Mouse (Mus musculus) spleen, postnatal 14 days (tissue): ENCODE measurements around the gene 4930548H24Rik.
A peak's percentile ranks its signal among the peaks of the same experiment; 100 is the strongest.
"Not testable (repeated sequence)": the region's sequence is repeated elsewhere in the genome, so short reads cannot be mapped to it uniquely, and the experiment has no call there.

Source experiments
- DNase-seq, 2 experiments: peaks; one replicate each; pipeline ENCODE4 v3.0.0; 2021 to 2022; ENCODE audit warnings: low spot score in 2 of 2

Gene 4930548H24Rik

GRCm38 (mm10) chr5:31485440-31485839 lies at the start of gene 4930548H24Rik:
TSS of gene 4930548H24Rik (plus strand) at chr5:31485740.
- DNase-seq, result no peak

DNA sequence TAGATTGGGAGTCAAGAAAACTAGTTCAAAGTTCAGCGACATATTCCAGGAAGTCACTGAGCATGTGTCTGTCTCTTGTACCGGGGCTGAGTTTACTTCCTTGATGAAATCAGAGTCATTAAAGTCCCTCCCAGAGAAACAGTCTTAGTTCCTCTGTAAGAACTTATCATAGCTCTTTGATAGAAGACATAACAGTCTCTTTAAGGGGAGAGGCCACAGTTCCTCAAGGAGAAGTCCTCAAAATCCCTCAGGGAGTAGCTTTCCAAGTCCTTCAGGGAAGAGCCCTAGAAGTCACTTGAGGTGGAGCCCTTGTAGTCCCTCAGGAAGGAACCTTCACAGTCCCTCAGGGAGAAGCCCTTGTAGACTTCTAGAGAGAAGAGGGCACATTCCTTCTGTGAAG lies 34.2 kb upstream of the 4930548H24Rik start:
- no peak for DNase-seq

DNA sequence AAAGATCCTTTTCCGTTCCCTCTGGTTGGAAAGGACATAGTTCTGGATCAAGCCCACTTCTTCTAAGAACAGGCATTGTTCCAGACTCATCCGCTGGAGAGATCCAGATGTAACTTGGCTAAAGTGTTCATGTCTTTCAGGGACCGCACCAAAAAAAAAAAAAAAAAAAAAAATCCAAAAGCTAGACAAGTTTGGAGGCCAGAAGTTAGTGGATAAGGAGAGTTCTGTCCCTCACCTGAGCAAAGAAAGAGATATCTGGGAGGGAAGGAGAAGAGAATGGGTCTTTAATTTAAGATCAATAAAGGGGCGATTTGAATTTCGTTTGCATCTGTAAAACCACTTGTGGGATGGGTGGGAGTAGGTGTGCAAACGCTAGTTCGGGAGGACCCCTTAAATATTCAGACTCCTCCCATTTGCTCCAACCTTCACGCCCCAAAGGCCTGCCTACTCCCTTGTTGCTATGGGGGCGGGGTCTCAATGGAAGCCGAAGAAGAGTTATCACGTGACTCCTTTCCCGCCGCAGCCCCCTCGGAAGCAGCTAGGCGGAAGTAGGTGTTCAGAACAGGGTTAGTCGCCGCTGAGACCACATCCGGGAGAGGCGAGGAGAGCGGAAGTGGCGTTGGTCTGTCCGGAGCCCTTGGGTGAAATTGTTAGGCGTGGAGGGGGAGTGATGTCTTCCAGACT lies 33.5 kb upstream of the 4930548H24Rik start, which contains the start of gene Zfp512:
Gene Zfp512, plus strand, starts transcription at position 554 of the 684 bp plus-strand sequence.
- DNase-seq, result peak; percentile 74 to 80

DNA sequence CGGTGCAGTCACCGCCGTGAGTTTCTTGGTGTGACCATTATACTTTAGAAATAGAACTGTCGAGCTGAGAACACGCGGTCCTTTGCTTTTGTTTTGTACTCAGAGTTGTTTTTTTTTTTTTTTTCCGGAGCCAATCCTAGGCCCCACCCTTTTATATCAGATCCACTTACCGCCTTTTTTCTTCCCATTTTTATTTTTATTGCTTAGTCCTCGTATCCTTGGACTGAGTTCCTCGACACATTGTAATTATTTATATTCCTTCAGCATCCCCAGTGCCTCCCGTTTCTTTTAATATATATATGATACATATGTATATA lies 33.0 kb upstream of the 4930548H24Rik start:
- DNase-seq, result no peak

DNA sequence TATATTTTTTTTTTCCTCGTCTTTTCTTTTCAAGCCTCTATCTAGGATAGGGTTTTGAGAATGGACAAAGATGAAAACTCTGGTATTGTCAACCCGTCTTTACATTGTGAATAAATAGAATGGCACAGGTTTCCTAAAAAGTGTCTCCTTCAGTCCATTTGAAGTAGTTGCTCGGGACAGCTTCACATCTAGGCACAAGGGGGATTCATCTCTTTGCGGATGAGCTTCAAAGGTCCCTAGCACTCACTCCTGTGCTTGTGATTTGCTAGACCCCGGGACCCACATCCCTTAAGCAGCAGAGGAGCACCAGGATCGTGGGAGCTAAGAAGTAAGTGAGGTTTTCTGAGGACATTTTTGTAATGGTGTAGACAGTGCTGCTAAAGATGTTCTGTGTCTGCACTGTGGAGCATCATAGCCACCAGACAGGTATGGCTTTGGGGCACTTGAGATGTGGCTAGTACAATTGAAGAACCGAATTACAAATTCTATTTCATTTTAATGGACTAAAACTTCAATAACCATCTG lies 32.6 kb upstream of the 4930548H24Rik start:
- no peak for DNase-seq

DNA sequence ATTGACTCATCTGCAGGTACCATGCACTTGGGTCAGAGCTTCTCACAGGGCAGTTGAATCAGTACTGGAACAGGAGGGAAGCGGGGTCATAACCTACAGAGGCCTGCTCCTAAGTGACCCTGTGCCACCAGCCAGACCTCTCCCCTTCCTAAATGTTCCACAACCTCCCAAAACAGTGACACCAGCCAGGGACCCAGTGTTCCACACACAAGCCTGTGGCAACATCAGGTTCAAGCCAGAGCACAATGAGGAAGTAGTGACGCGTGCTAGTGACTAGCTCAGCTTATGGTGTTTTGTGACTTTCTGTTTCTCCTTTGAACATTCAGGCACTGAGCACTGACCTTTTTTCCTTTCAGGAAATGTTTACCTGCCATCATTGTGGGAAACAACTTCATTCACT lies 17.7 kb upstream of the 4930548H24Rik start:
- DNase-seq, result no peak

DNA sequence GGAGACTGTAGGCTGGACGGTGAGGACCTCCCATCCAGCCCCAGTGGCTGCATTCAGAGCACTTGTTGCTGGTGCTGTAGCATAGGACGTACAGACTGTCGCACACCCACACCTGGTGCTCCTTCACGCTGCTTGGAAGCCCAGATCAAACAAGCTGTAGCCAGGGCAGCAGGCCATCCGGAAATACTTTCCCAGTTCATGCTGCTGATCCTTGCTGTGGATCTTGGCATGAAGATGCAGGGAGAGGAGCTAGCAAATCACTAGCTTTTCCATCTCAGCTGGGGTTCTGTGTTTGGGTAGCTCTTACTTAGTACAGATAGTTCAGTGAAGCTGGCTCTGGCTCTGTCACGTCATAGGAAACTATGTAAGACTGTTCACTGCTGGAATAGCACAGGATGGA lies 15.8 kb upstream of the 4930548H24Rik start:
- no peak for DNase-seq

DNA sequence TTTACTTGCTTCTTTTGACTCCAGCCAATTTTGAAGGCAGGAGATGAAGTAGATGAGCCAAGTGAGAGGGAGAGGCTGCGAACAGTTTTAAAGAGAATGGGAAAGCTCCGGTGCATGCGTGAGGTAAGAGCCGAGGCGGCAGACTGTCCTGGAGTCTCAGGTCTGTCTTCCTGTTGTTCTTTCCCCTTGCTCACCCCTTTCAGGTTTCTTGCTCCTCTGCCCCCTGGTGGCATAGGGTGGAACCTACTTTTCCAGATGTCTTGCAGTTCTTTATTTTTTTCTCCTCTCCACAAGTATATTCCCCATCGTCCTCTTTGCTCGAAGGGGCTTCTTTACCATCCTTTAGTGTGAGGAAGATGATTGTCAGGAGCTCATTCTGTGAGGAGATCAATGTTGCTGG lies 15.2 kb upstream of the 4930548H24Rik start:
- DNase-seq, result peak in 1 of 2 experiments; percentile 54

DNA sequence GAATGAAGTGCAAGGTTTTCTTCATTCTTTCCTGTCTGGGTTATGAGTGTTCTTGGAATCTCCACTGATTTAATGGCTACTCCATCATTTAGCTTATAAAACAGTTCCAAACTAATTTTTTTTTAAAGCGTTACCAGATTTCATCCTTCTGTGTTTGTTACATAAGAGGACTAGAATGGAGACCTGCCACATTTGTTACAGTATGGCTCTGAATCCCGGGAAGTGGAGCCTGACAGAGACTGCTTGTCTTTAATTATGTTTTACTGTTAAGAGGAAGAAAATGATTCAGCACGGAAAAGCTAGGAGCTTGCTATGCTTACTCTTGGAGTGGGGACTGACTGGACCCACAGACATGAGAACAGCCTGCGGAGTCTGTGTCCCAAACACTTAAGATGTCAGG lies 5.0 kb upstream of the 4930548H24Rik start:
- no peak for DNase-seq

GRCm38 (mm10) chr5:31487889-31488288 lies 2.3 kb downstream of the 4930548H24Rik start:
- no peak for DNase-seq

DNA sequence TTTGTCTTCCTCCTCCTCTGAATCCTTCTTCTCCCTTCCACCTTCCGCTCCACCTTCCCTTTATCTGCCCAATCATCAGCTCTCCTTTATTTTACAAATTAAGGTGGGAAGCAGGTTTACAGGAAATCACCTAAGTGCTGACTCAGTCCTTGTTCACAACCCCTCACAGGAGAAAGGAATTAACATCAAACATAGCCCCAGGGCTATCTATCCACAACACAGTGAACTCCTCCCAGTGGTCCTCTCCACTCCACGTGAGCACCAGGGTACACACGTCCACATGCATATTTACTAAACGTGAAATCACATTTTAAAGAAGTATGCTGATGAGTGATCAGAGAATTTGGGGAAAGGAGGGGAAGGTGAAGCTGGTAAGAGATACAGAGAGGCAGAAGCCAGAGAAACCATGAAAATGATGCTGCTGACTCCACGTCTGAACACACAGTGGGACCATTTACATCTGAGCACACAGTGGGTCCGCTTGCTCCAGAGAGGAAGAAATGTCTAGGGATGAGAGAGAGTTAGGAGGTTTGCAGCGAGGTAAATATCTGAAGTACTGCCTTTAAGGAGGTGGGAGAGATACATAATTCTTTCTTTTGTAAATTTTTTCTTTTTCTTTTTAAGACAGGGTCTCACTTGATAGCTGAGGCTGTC lies 3.7 kb downstream of the 4930548H24Rik start:
- DNase-seq, result no peak

DNA sequence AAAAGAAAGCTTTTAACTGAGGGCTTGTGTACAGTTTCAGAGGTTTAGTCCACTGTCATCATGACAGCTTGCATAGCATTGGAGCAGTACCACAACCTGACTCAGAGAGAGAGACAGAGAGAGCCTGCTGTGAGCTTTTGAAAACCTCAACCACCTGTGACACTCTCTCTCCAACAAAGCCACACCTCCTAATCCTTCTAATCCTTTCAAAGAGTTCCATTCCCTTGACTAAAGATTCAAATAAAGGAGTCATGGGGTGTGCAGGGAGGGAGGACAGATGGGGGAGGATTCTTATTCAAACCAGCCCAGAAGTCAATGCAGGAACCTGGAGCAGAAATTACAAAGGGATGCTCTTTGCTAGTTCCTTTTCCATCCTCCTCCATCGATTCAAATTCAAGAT lies 6.5 kb downstream of the 4930548H24Rik start:
- DNase-seq, result no peak

GRCm38 (mm10) chr5:31494513-31495297 lies 9.2 kb downstream of the 4930548H24Rik start, which contains the start of gene Gpn1:
TSS of gene Gpn1 (plus strand) at chr5:31494741.
- peak; percentile 69 to 81 for DNase-seq

DNA sequence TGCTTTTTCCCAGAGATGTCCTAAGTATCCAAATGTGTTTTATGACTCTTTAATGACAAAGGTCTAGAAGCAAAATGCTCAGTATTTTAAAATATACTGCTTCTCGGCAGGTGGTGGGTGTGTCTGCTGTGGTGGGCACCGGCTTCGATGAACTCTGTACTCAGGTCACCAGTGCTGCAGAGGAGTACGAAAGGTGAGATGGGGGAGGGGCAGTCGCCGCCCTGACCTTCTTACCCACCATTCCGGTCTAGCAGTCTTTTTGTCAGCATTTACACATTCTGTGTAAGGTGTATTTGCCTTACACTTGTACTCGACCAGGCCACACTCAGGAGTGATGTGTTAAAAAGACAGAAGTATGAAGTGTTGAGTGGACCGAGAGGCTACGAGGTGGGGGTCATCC lies 19.3 kb downstream of the 4930548H24Rik start:
- no peak for DNase-seq

GRCm38 (mm10) chr5:31512481-31512880 lies 26.9 kb downstream of the 4930548H24Rik start:
- DNase-seq, result no peak

DNA sequence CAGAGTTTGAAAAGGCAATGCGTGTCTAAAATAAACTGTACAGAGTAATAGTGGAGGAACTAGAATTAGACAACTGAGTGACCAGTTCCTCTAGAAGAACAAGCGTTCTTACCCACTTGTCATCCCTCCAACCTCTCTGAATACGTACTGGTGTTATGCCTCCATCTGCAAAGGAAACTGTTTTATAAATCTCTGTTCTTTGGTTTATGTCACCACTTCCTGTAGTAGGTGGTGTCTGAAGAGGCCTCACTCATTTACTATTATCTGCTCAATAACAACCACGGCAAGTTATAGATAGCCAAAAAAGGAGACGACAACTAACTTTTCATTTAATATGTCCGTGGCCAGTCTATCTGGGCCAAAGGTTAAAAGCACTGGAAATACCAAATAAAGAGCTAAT lies 35.0 kb downstream of the 4930548H24Rik start:
- no peak for DNase-seq

GRCm38 (mm10) chr5:31526354-31527116 lies 41.0 kb downstream of the 4930548H24Rik start, which contains the start of gene Slc4a1ap:
TSS of gene Slc4a1ap (plus strand) at chr5:31526995.
- peak; percentile 63 to 75 for DNase-seq

DNA sequence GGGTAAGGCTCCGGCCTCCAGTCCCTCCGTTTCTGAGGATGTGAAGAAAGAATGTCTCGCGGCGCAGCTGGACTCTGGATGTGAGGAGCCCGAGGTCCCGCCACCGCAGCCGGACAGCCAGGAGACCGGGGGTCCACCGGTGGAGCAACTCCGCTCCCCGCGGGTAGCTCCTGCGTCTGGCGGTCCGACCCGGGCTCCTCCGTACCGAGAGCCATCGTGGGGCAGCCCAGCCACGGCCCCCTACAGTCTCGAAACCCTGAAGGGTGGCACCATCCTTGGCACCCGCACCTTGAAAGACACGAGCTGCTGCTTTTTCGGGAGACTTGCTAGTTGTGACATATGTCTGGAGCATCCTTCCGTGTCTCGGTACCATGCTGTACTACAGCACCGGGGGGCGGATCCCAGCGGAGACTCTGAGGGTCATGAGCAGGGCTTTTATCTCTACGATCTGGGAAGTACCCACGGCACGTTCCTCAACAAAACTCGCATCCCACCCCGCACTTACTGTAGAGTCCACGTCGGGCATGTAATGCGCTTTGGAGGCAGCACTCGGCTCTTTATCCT lies 41.7 kb downstream of the 4930548H24Rik start:
- no peak for DNase-seq

GRCm38 (mm10) chr5:31527707-31528106 lies 42.2 kb downstream of the 4930548H24Rik start, which contains the start of gene Supt7l:
TSS of gene Supt7l (minus strand) at chr5:31527807.
- DNase-seq, result not testable (repeated sequence)

GRCm38 (mm10) chr5:31528560-31528959 lies 43.0 kb downstream of the 4930548H24Rik start:
- no peak for DNase-seq

DNA sequence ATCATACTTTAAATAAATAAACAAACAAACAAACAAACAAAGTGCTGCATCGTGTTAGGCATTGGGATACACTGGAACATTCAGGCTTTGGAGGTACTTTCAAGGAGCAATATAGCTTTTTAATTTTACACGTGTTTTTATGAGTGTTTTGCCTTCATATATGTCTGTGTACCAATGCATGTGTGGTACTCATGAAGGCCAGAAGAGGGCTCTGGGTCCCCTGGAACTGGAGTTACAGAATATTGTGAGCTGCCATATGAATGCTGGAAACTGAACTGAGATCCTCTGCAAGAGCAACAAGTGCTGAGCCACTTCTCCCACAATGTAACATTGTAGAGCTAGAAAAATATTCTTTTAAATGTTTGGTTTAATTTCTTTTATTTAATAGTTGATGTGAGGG lies 49.7 kb downstream of the 4930548H24Rik start:
- no peak for DNase-seq
